Mouse (Mus musculus): Measurements from ENCODE around the gene S100a13. TPM values are rescaled to one million over a fixed set of nuclear protein-coding genes. Genes with fewer than 3 reads are reported as not detected.
A peak's percentile ranks its signal among the peaks of the same experiment; 100 is the strongest.

S100a13 gene
- polyA plus RNA-seq, 1 experiment from 2014 or later = 44.1 TPM

- ATAC-seq (ENCODE audit: insufficient read depth, low FRiP score) = peak; percentile 80; the same call in 1 of the 2 replicates
- Histone ChIP-seq H3K4me3 (replicated peaks; ENCODE audit: low read length) (no peak overlapping the region), H3K36me3 (ENCODE audit: control insufficient read depth, insufficient read depth, low read length) (peaks cover 25% of the 10 kb centered on the region), H3K4me2 (ENCODE audit: low read depth, low read length) (no peak overlapping the region), H3K27me3 (ENCODE audit: control insufficient read depth, insufficient read depth, low read length) (no peaks in the 10 kb centered on the region), H3K4me1 (ENCODE audit: control insufficient read depth, insufficient read depth, low read length) (peaks cover 16% of the 10 kb centered on the region), H3K9me3 (replicated peaks; ENCODE audit: control insufficient read depth, low read length) (no peaks in the 10 kb centered on the region), H3K9ac (ENCODE audit: low read length) (no peak overlapping the region), H3K27ac (ENCODE audit: low read length) (peak overlapping the region; percentile 13; the same call in 1 of the 2 replicates)
- 64% methylated on average over 4 of the region's 4 CpGs for WGBS
These were observed 10.8 kb upstream of the S100a13 start for GRCm38 (mm10) chr3:90503444-90503843.

- Histone ChIP-seq H3K27me3 (ENCODE audit: control insufficient read depth, insufficient read depth, low read length) (no peaks in the 10 kb centered on the region), H3K4me1 (ENCODE audit: control insufficient read depth, insufficient read depth, low read length) (peaks cover 16% of the 10 kb centered on the region), H3K9me3 (replicated peaks; ENCODE audit: control insufficient read depth, low read length) (no peaks in the 10 kb centered on the region), H3K4me3 (replicated peaks; ENCODE audit: low read length) (no peak overlapping the region), H3K9ac (ENCODE audit: low read length) (no peak overlapping the region), H3K36me3 (ENCODE audit: control insufficient read depth, insufficient read depth, low read length) (peaks cover 19% of the 10 kb centered on the region; the same call in 1 of the 2 replicates), H3K27ac (ENCODE audit: low read length) (no peak overlapping the region), H3K4me2 (ENCODE audit: low read depth, low read length) (no peak overlapping the region)
- ATAC-seq (ENCODE audit: insufficient read depth, low FRiP score) = no peak
- 89% methylated on average over 5 of the region's 5 CpGs for WGBS
These were observed 9.0 kb upstream of the S100a13 start for GRCm38 (mm10) chr3:90505216-90505615.

- H3K36me3 ChIP-seq (ENCODE audit: control insufficient read depth, insufficient read depth, low read length) = peaks cover 18% of the 10 kb centered on the region; the same call in 1 of the 2 replicates
- H3K9ac ChIP-seq (ENCODE audit: low read length) = no peak overlapping the region
- no peak overlapping the region for H3K4me3 ChIP-seq (replicated peaks; ENCODE audit: low read length)
- H3K27ac ChIP-seq (ENCODE audit: low read length) = no peak overlapping the region
- 58% methylated on average over 3 of the region's 3 CpGs for WGBS
- H3K4me1 ChIP-seq (ENCODE audit: control insufficient read depth, insufficient read depth, low read length) = peaks cover 16% of the 10 kb centered on the region
- H3K4me2 ChIP-seq (ENCODE audit: low read depth, low read length) = no peak overlapping the region
- no peaks in the 10 kb centered on the region for H3K9me3 ChIP-seq (replicated peaks; ENCODE audit: control insufficient read depth, low read length)
- no peak for ATAC-seq (ENCODE audit: insufficient read depth, low FRiP score)
- no peaks in the 10 kb centered on the region for H3K27me3 ChIP-seq (ENCODE audit: control insufficient read depth, insufficient read depth, low read length)
These were observed 7.9 kb upstream of the S100a13 start for GRCm38 (mm10) chr3:90506362-90506761.

GRCm38 (mm10) chr3:90508287-90508949 is 5.8 kb upstream of the S100a13 start:
- ATAC-seq (ENCODE audit: insufficient read depth, low FRiP score) = no peak
- Histone ChIP-seq H3K27ac (ENCODE audit: low read length) (peak overlapping the region; percentile 96), H3K9ac (ENCODE audit: low read length) (peak overlapping the region; percentile 100), H3K9me3 (replicated peaks; ENCODE audit: control insufficient read depth, low read length) (no peaks in the 10 kb centered on the region), H3K4me1 (ENCODE audit: control insufficient read depth, insufficient read depth, low read length) (peaks cover 16% of the 10 kb centered on the region), H3K4me2 (ENCODE audit: low read depth, low read length) (peak overlapping the region; percentile 72), H3K4me3 (replicated peaks; ENCODE audit: low read length) (peak overlapping the region; percentile 97), H3K36me3 (ENCODE audit: control insufficient read depth, insufficient read depth, low read length) (peaks cover 15% of the 10 kb centered on the region; the same call in 1 of the 2 replicates), H3K27me3 (ENCODE audit: control insufficient read depth, insufficient read depth, low read length) (0 out of 2 replicates have a peak, but pooled peaks cover 3% of the 10 kb centered on the region)
- WGBS = 2% methylated on average over 20 of the region's 20 CpGs

- Histone ChIP-seq H3K9me3 (replicated peaks; ENCODE audit: control insufficient read depth, low read length) (no peaks in the 10 kb centered on the region), H3K36me3 (ENCODE audit: control insufficient read depth, insufficient read depth, low read length) (peaks cover 15% of the 10 kb centered on the region; the same call in 1 of the 2 replicates), H3K4me3 (replicated peaks; ENCODE audit: low read length) (peak within 1 kb of the TSS; percentile 97), H3K9ac (ENCODE audit: low read length) (peak within 1 kb of the TSS; percentile 100), H3K27me3 (ENCODE audit: control insufficient read depth, insufficient read depth, low read length) (0 out of 2 replicates have a peak, but pooled peaks cover 3% of the 10 kb centered on the region), H3K4me1 (ENCODE audit: control insufficient read depth, insufficient read depth, low read length) (peaks cover 21% of the 10 kb centered on the region), H3K27ac (ENCODE audit: low read length) (peak within 1 kb of the TSS; percentile 96), H3K4me2 (ENCODE audit: low read depth, low read length) (peak within 1 kb of the TSS; percentile 72)
- WGBS = under 1% methylated on average over 64 of the region's 66 CpGs
- peak; percentile 94 for ATAC-seq (ENCODE audit: insufficient read depth, low FRiP score)
These were observed 5.1 kb upstream of the S100a13 start, which contains the start of gene Chtop for GRCm38 (mm10) chr3:90508950-90509746. Chtop (minus strand) TSS chr3:90509498.

GRCm38 (mm10) chr3:90509747-90510123 is 4.5 kb upstream of the S100a13 start:
- no peak for ATAC-seq (ENCODE audit: insufficient read depth, low FRiP score)

GRCm38 (mm10) chr3:90512276-90512675 is 2.0 kb upstream of the S100a13 start:
- peaks cover under 1% of the 10 kb centered on the region; the same call in 1 of the 2 replicates for H3K36me3 ChIP-seq (ENCODE audit: control insufficient read depth, insufficient read depth, low read length)
- ATAC-seq (ENCODE audit: insufficient read depth, low FRiP score) = no peak
- H3K27ac ChIP-seq (ENCODE audit: low read length) = no peak overlapping the region
- no peaks in the 10 kb centered on the region for H3K9me3 ChIP-seq (replicated peaks; ENCODE audit: control insufficient read depth, low read length)
- H3K27me3 ChIP-seq (ENCODE audit: control insufficient read depth, insufficient read depth, low read length) = 0 out of 2 replicates have a peak, but pooled peaks cover 3% of the 10 kb centered on the region
- H3K4me2 ChIP-seq (ENCODE audit: low read depth, low read length) = no peak overlapping the region
- no peak overlapping the region for H3K4me3 ChIP-seq (replicated peaks; ENCODE audit: low read length)
- H3K4me1 ChIP-seq (ENCODE audit: control insufficient read depth, insufficient read depth, low read length) = peaks cover 23% of the 10 kb centered on the region
- H3K9ac ChIP-seq (ENCODE audit: low read length) = no peak overlapping the region
- 86% methylated on average over 5 of the region's 5 CpGs for WGBS

More at GRCm38 (mm10) chr3:90509747-90510123, 4.5 kb upstream of the S100a13 start:
- Histone ChIP-seq H3K9ac (ENCODE audit: low read length) (peak overlapping the region; percentile 37), H3K36me3 (ENCODE audit: control insufficient read depth, insufficient read depth, low read length) (peaks cover 15% of the 10 kb centered on the region; the same call in 1 of the 2 replicates), H3K4me1 (ENCODE audit: control insufficient read depth, insufficient read depth, low read length) (peaks cover 21% of the 10 kb centered on the region), H3K4me2 (ENCODE audit: low read depth, low read length) (peak overlapping the region; percentile 47), H3K27ac (ENCODE audit: low read length) (peak overlapping the region; percentile 31; the same call in 1 of the 2 replicates), H3K4me3 (replicated peaks; ENCODE audit: low read length) (peak overlapping the region; percentile 97), H3K9me3 (replicated peaks; ENCODE audit: control insufficient read depth, low read length) (no peaks in the 10 kb centered on the region), H3K27me3 (ENCODE audit: control insufficient read depth, insufficient read depth, low read length) (0 out of 2 replicates have a peak, but pooled peaks cover 3% of the 10 kb centered on the region)
- 22% methylated on average over 2 of the region's 2 CpGs for WGBS

- ATAC-seq (ENCODE audit: insufficient read depth, low FRiP score) = no peak
- H3K9me3 ChIP-seq (replicated peaks; ENCODE audit: control insufficient read depth, low read length) = no peaks in the 10 kb centered on the region
- peak overlapping the region; percentile 92 for H3K4me2 ChIP-seq (ENCODE audit: low read depth, low read length)
- 0 out of 2 replicates have a peak, but pooled peaks cover 3% of the 10 kb centered on the region for H3K27me3 ChIP-seq (ENCODE audit: control insufficient read depth, insufficient read depth, low read length)
- no peak overlapping the region for H3K27ac ChIP-seq (ENCODE audit: low read length)
- no peaks in the 10 kb centered on the region for H3K36me3 ChIP-seq (ENCODE audit: control insufficient read depth, insufficient read depth, low read length)
- peak overlapping the region; percentile 50 for H3K4me3 ChIP-seq (replicated peaks; ENCODE audit: low read length)
- H3K4me1 ChIP-seq (ENCODE audit: control insufficient read depth, insufficient read depth, low read length) = peaks cover 14% of the 10 kb centered on the region
- WGBS = 76% methylated on average over 9 of the region's 9 CpGs
- peak overlapping the region; percentile 73; the same call in 1 of the 2 replicates for H3K9ac ChIP-seq (ENCODE audit: low read length)
These were observed 1.1 kb upstream of the S100a13 start for GRCm38 (mm10) chr3:90512948-90513642.

Data from stomach, embryonic 16.5 days (tissue).